Mouse (Mus musculus) frontal cortex, postnatal 14 days (tissue): ENCODE results near the gene Cadm2.

Experiments
- DNase-seq, 2 experiments: peaks; one replicate each; pipeline ENCODE4 v3.0.0; 2022; ENCODE audit warnings: low spot score in 2 of 2

Cadm2 gene

DNA sequence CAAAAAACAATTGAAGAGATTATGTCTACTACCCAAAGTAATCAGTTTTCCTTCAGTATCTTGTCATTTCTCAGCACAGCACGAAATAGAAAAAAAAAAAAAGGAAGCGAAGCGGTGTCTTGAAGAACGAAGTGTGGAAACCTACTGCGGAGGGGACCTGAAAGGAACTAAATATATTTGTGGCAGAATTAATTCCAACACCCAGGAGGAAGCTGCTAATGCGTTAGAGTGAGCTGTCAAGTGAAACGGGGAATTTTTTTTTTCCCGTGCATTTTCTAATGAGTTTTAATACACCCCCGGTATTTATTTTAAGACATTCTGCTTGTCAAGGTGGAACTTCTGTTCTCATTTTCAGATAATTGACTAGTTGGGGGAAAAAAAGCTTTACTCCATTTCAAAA, 111.6 kb downstream of the Cadm2 start:
- no peak for DNase-seq

DNA sequence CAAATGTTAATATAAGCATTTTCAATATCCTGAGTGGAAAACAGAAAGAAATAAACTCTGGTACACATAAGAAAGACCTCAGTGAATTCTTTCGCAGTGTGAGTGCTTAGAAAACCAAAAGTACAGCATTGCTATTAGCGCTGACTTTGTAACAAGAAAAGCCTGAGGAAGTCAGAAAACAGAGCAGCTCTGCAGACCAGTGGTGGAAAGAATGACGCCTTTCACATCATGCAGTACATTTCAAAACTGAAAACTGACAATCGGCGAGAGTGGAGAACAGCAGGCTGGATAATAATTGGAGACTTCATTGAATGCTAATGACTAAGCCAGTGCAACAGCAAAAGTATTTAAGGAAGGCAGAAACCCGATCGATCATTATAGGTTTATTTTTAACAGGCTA, 138.2 kb downstream of the Cadm2 start:
- no peak for DNase-seq

DNA sequence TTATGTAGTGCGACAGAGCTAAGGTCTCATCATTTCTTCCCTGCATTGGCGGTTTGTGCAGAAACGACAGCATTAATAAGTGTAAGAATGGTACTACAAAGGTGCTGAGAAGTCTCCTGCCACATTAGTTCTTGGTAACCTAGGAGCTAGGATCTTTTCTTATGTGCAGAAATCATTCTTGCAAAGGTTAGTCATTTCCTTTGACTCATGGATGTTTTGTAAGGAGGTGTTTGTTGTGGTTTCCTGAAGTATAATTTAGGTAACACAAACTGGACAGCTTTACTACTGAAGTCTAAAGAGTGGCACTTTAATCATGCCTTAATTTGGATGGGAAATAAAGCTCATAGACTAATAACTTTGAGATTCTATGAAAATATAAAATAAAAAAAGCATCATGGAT, 153.7 kb downstream of the Cadm2 start:
- no peak for DNase-seq

DNA sequence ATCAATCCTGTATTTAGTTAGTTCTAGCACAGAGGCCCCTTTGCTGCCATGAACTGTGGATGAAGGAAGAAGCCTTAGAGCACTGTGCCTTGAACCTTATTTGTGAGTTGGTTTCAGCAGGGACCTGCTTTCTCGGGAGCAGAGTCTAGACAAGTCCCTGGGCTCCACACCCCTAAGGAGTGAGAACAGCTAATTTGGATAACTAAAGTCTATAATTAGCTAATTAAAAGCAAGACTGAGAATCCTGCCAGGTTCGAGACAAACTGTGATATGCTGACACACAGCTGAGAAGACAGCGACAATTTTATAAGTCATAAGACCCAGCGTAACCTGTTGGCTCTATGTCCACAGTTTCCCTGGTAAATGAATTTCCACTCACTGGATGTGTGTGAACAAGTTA, 184.4 kb downstream of the Cadm2 start:
- no peak for DNase-seq

DNA sequence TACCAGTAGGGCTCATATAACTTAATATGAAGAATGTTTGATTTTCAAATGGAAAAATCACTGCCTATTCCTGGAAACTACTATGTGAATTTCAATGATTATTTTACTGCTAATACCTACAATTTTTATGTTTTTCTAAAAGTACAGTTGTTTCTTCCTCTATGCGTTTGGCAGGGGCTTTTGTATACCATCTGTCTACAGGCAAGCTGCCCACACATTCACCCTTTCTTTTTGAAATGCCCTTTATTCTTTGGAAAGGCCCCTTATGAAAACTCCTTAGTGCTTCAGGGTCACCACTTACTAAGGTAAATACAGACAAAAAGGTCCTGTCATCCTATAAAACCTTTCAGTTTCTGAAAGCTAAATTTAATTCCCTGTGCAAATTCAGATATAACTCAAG, 195.3 kb downstream of the Cadm2 start:
- no peak for DNase-seq

DNA sequence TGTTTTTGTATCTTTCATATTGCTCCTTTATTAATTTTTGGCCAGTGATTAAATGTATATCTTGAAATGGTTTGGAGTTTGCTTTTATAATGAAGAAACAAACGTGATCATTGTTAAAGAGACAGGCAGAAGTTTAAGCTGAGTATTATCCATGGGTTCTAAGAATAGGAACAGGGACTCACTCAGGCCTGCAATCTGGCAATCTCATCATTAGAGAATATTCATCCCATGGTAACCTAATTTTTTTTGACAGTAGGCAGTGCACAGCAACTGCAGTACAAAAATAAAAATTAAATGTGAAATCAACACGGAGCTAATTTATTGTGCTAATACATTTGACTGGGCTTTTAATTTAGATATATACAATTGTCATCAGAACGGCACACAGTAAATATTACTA, 209.8 kb downstream of the Cadm2 start:
- no peak for DNase-seq

DNA sequence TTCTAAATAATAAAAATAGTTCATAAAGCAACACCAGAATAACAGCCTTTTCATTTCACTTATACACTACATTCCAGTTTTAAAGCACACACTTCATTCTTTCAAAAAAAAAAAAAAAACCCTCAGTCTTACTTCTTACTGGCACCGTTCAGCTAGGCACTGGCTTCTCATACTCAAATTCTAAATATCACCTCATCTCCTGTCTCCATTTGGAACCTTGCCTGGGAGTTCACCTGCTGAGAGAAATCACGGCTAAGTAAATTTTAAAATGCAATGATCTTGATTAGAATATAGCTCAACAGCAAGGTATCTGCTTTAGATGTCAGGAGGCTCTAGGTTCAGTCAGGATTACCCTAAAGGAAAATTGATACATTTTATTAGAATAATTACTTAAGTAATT, 210.2 kb downstream of the Cadm2 start:
- DNase-seq: no peak

DNA sequence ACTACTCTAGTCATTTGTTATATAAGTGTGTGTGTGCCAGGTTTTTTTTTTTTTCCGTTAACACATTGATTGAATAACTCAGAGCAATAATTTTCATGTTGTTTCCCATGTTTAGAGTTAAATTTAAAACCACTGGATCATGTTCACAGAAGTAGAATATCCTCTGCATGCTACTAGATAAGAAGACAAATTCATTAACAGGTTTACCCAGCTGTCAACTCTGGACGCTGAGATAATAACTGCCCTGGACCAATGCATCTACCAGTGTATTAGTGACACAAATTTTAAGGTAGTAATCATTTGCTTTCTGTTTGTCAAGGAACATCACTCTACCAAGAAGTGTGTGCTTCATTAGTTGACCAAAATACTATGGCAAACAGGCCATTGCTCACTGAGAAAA, 253.0 kb downstream of the Cadm2 start:
- DNase-seq: no peak

DNA sequence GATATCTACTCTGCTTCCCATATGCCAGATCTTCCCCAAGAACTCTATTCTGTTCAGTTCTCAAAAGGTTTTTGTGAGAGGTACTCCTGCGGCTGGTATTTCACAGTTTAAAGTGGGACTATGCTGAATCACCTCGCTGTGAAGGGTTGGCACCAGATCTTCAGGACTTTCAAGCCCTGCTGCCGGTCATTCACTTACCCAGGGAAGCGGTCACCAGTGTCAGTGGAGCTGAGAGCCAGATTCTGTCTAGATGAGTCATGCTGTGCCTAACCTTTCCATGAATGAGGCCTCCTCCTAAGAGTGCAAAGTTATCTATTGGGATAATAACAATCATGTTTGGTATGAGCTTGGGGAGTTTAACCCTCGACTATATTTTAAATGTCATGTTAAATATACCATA, 272.7 kb downstream of the Cadm2 start:
- DNase-seq: no peak

DNA sequence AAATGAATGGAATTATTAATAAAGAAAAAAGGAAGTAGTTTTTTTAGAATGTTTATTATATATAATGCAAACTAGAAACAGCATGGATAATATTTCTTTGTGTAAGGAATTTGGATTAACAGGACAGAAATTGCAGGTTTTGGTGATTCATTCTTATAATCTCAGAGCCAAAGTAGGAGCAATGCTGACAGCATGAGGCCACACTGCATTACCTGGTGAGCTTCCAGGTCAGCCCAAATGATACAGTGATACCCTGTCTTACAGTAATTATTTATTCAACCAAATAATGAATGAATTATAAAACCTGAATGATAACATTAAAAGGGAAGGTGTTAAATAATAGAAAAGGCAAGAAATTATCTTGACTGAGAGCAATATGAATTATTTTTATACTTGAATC, 273.1 kb downstream of the Cadm2 start:
- DNase-seq: no peak

DNA sequence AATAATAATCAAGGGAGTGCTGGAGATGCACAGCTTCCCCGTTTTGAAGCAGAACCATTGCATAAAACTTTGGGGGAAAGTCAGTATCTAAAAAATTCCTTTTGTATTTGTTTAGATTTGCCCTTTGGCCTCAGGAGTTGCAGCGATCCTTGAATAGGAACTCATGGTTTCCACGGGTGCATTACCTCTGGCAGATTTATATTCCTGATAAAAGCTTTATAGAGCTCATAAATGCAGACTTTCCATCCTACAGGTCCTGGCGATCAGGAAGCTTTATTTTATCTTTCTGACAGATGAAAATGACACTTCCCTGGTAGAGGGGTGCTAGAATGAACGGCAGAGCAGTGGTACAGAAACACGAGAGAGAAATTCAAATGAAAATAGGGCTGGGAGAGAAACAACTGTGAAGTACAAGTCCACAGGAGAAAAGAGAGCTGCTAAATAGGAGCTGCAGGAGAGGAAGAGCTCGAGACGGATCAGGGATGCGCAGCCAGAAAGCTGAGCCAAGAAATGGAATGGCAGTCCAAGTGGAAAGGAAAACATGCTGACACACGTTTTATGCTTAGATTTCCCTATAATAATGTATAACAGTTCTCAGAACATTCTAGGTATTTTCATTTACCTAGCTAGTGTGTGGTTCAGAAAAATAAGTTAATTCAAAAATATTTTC, 274.0 kb downstream of the Cadm2 start:
- DNase-seq: no peak

DNA sequence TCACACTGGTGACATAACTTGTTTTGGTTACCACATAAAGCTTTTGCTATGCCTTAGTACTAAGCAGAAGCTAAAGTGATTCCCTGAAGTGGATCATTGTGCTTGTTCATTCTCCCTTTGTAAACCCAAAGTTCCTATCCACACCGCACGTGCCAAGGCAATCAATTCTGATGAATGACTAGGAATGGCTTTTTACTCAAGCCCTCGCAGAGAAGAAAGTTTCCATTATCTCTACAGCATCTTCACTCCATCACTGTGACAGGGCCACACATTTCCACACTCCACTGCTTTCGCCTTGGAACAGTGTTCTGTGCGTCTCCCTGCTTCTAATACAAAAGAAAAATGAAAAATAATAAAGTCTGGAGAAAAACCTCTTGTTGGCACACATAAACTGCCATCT, 276.5 kb downstream of the Cadm2 start:
- DNase-seq: no peak

DNA sequence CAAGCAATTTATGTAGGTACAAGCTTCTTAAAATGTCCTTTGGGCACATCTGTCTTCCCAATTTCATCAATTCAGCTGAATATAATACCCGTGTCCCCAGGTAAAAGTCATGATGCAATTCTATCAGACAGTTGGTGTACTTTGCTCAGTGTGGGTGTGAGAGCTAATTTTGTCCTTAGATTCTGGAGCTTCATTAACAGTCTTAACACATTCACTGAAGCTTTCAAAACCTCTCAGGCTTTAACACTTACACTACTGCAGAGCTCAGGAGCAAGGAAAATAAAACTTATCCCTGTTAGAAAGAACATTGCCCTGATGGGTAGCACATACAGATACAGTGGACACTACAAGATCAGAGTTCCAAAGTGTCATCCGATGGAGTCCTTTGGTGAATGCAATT, 309.7 kb downstream of the Cadm2 start:
- no peak for DNase-seq

DNA sequence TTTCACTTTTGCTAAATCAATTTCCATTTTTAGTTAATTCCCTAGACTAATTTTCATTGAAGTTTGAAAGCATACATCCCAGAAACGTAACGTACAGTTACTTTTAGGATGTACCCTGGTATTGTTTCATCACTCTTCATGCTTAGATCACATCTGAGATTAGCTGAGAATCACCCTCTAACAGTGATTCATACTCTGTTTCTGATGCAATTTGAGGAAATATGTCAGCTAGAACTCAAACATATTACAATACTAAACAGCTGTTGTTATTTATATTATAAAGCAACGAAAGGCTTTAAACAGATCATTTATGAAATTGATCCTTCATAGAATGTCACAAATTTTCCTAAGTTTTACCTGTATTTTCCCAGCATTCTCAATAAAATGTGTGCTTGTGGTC, 336.0 kb downstream of the Cadm2 start:
- DNase-seq: no peak

DNA sequence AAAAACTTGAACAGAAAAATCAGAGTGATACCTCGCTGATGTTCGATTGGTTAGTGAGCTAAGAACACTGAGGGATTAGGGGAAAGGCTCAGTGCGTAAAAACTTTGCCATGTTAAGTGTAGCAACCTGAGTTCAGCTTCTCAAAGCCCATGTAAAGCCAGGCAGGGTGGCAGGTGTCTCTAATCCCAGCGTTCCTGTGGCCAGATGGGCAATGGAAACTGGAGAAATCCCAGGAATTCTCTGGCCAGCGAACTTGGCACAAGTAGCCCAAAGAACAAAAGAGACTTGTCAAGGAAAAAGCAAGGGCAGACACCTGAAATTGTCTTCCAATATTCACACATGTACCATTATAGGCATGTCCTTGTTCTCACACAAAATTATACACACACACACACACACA, 377.1 kb downstream of the Cadm2 start:
- DNase-seq: no peak

DNA sequence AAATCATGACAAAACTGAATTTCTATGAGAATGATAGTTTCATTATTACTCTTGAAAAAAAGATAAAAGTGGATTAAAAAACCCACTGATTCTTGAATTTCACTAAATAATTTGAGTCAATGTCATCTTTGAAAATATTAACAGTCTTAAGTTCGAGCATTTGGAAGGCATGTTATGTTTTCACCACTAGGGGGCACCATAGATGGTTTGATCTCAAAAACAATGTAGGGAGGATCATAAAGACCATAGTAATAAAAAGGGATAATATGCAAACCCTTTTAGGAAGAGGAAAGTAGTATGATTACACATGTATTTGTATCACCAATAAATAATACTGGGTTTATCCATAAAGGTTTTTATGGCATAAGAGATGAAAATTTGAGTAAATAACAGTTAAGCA, 385.8 kb downstream of the Cadm2 start:
- no peak for DNase-seq

DNA sequence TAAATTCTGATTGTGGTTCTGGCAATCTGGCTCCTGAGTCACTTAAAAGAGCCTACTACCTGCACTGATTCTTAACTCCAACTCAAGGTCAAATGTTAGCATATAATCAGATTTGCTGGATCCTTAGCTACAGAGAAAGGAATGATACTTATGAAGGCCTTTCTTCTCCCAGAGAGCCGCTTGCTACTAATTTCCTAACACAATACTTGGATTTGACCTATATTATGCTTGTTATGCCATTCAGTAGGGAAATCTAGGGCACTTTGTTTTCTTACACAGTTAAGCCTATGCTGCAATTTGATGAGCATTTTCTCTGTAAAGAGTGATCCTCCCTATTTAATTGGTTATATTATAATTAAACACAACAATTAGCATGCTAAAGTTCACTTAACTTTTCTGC, 394.0 kb downstream of the Cadm2 start:
- DNase-seq: no peak

DNA sequence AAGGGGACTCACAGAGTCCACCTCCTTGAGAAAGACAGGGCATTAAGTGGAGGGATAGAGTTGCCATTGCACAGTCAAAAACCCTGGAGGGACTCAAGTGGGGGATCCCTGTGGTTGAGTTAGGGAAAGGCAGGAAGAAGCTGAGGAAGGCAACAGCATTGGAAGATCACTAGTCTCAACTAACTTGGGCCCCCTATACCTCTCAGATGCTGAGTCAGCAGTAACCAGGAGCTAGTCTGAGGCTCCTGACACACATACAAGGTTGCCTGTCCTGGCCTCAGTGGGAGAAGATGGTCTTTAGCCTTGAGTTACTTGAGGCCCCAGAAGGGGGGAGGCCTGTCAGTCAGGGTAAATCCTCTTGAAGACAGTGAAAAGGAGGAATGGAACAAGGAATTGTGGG, 417.4 kb downstream of the Cadm2 start:
- no peak for DNase-seq

DNA sequence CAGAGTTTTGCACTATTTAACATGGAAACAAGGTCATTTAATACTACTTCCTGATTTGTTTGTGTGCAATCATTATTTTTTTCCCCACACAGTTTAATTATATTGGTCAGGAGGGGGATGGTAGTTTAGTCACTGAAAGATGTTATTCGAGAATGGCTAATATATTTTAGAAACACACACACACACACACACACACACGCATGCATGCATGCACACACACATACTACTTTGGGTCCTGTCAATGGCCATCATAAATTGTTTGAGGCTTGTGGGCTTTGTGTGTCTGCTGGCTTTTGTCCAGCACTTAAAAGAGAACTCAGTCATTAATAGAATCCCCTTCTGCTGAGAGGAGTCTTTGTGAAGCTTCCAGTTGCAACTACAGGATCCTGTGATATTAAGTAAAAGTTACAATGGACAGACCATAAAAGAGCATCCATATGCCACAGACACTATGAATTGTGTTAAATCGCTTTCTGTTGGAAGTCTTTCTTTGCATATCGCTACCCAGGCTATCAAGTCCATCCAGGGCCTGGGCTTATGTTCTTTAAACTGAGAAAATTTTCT, 427.8 kb downstream of the Cadm2 start:
- DNase-seq: no peak

DNA sequence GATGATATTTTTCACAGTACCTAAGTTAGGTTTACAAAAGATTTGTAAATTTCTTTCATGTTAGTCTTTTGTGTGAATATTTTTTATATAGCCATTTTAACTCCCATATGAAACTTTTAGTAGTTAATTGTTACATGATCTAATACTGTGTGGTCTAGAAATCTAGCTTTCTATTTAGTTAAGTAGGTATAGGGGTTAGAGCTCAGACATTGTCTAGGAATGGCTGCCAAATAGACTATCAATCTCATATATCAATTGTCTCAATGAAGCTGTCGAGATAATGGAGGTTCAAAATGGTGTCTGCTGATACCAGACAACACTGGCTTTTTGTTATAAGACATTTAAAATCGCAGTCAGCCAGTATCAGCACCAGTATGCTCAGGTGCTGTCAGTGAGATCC, 428.3 kb downstream of the Cadm2 start:
- no peak for DNase-seq

DNA sequence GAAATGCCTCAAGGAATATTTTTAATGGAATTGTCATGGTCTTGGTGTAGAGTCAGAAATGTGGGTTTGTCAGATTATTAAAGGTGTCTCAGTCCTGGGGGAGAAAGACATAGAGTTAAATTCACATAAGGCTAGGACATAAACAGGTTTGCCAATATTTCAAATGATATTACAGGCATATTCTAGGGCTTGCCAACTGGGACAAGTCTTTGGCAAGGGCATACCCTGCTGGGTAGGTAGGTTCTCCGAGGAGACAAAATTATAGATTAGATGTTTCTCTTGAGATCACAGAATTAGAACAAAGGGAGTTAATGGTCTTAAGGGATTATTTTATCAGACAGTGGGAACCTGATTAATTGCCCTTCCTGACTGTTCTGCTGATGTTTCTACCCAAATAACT, 434.4 kb downstream of the Cadm2 start:
- DNase-seq: no peak

DNA sequence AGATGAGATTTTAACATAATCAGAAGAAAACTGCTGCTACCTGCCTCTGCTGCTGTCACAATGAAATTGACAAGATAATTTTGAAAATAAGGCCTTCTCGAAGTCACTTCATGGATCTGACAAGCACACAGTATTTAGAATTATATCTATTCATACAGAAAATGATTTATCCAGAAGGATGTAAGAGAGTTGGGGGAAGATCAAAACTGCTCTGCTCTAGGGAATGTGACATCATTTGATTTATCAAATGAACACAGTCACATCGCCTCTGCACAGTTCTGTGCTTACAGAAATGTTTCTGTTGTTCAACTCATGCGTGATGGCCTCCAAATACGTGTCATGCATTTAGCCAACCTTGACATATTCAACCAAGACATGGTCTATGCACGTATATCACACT, 437.8 kb downstream of the Cadm2 start:
- DNase-seq: no peak

DNA sequence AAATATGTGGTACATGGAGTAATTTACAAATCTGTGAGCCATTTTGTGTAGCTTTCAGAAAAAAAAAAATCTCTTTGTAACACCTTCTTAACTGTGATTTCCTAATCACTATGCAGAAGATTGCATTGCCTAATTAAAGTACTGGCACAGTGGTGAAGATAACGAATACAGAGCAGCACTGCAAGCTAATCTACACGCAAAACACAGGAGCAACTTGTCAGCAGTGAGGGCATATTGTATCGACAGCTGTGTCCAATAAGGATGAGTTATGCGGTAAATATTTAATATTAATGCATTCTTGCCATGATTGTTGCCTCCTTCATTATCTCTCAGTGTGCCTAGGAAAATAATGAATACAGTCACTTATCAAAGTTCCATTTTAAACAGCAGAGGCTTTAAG, 445.3 kb downstream of the Cadm2 start:
- DNase-seq: no peak

DNA sequence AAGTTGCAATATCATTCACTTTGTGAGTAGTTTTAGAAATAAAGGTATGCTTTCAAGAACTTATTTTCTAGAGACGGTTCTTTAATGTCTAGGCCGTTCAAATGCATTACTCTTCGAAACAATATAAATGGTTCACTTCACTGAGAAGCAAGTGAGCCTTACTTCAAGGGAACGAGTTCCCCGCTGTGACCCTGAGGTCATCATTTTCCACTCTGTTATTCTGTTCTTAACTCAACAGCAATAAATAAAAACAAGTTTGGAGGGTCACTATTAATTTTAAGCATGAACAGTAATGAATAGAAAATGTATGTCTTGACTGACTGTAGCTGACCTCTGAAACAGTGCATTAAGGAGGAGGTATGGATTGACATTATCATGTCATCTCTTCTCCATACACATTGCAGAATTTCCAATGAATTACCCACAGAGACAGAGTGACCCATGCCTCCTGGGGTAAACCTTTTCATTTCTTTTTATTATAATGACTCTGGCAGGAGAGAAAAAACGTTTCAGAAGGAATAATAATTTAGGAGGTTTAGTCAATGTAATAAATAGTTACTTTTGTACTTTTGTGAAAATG, 458.4 kb downstream of the Cadm2 start:
- DNase-seq: no peak
